Mouse (Mus musculus) erythroblast, embryonic 14.5 days (primary cell): Measurements from ENCODE around the gene Col6a6.

ENCODE experiments used
- GATA1 ChIP-seq: IDR thresholded peaks from 2 replicates; pipeline ENCODE4 v1.6.1; 2012; ENCODE audit warnings: low read length, inconsistent platforms, mixed read lengths
- TAL1 ChIP-seq: IDR thresholded peaks from 3 replicates; pipeline ENCODE4 v1.6.1; 2012; ENCODE audit warnings: low read length, inconsistent platforms, mixed read lengths

- no peak for TF ChIP-seq GATA1
- TF ChIP-seq TAL1 = no peak
Observed at GRCm38 (mm10) chr9:105689485-105689884, 138.5 kb downstream of the Col6a6 start.
